Mouse (Mus musculus) monocyte, adult 5-6 weeks (primary cell): ENCODE data around the gene Dgkk. TPM values are rescaled to one million over a fixed set of nuclear protein-coding genes. Genes with fewer than 3 reads are reported as not detected.
"Not testable (repeated sequence)": the region's sequence is repeated elsewhere in the genome, so short reads cannot be mapped to it uniquely, and the experiment has no call there.

Experiments used
- ATAC-seq: fragments of 153-309, 156-312 bp; replicated peaks from 2 replicates; pipeline ENCODE4 v1.8.0; 2017; ENCODE audit warnings: mild to moderate bottlenecking; ENCODE audit not compliant: low TSS enrichment, insufficient number of reproducible peaks, severe bottlenecking, poor library complexity, low FRiP score
- total RNA-seq: library from RNA; stranded (forward); fragments of 200-1000, 200-491, 200-594 nt; gene quantifications from 3 replicates; pipeline ENCODE4 v1.2.3, GENCODE M21; 2017

Gene Dgkk
- total RNA-seq = not detected in 3 replicates

DNA sequence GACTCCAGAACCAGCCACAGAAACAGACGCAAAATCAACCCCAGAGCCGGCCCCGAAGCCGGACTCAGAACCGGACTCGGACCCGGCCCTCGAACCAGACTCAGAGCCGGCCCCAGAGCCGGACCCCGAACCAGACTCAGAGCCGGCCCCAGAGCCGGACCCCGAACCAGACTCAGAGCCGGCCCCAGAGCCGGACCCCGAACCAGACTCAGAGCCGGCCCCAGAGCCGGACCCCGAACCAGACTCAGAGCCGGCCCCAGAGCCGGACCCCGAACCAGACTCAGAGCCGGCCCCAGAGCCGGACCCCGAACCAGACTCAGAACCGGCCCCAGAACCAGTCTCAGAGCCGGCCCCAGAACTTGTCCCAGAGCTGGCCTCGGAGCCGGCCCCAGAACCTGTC is at the start of gene Dgkk:
Dgkk (plus strand) TSS at position 301 of the 400 bp plus-strand sequence.
- not testable (repeated sequence) for ATAC-seq

DNA sequence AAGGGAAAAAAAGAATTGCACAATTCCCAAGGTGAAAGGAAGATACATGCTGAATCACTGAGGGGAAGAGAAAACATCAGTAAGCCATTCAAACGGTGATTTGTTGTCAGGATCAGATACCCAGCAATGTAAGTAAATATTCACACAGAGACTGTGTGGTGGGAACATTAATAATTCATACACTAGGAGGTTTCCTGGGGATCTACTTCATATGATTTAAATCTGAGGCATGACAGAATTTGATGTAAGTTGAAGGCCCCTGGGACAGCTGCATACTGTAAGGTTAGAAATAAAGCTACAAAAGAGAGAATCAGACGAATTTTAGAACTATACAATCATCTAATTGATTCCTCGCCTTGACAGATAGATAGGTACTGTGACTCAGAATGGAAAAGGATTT is 45.1 kb upstream of the Dgkk start:
- ATAC-seq = no peak

GRCm38 (mm10) chrX:6750714-6751113 is 28.4 kb upstream of the Dgkk start:
- no peak for ATAC-seq

- ATAC-seq = no peak
Observed at GRCm38 (mm10) chrX:6751549-6752047, 27.5 kb upstream of the Dgkk start.

GRCm38 (mm10) chrX:6777489-6778249 is 1.4 kb upstream of the Dgkk start:
- ATAC-seq = no peak

- no peak for ATAC-seq
Observed at GRCm38 (mm10) chrX:6778250-6778637, 862 bp upstream of the Dgkk start.

DNA sequence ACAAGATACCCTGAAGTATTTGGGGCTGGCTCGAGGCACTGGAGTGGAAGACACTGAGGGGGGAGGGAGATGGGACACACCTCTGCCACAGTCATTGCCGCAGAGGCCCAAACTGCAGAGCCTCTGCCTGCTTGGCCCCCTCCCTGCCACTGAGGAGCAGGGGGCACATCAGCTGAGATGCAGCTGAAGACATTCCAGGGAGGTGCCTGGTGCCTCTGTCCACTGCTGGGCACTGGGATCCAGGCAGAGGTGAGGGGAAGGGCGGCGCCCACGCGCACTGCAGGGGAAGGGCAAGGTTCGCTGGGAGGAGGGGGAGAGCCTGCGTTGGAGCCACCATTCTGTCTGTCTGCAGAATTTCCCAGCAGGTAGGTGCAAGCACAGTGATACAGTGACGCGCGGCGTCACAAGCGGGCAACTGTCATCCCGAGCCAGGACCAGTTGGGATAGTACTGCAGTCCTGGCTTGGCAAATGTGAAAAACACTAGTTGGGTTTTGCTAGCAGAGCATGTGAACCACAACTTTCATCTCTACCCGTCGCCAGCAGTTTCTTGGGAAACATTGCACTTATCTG is 948 bp downstream of the Dgkk start:
- ATAC-seq = no peak

DNA sequence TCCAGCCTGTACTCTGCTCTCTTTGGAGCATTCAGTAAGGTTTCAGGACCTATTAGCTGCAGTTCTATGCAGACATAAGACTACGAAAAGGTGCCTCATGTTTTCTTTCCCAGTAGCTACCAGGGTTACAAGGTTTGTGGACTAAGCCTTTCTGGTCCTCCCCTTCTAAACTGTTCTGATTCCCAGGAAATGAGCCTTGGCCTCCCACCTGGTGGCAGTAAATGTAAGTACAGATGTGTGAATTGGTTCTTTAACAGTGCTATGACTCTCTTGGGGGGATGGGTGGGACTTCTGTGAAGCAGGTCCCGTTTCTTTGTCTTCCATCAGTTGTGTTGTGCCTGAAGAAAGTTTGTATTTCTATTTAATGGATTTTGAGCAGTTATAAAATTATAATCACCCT is 53.4 kb downstream of the Dgkk start:
- no peak for ATAC-seq

- ATAC-seq = no peak
Observed at GRCm38 (mm10) chrX:6853466-6853865, 74.4 kb downstream of the Dgkk start.

DNA sequence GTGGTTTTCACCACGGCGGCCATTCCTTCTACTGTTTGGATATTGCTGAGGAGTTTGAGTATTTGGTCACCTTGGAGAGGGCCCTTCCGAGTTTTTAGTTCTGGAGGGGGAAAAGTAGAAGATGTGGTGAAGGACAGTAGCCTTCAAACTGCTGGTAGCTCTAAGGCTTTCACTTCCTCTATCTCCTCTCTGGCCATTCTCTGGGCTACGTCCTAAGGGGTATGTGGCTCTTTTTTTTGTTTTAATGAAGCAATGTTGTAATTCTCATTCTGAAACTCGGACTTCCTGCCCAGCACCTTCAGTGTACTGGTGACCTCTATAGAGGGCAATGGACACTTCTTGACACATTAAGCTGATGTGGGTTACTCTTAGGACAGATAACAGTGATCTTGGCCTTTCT is 75.0 kb downstream of the Dgkk start:
- ATAC-seq = no peak

- ATAC-seq = no peak
Observed at GRCm38 (mm10) chrX:6893933-6894332, 114.8 kb downstream of the Dgkk start.

- no peak for ATAC-seq
Observed at GRCm38 (mm10) chrX:6911047-6911446, 131.9 kb downstream of the Dgkk start.

- no peak for ATAC-seq
Observed at GRCm38 (mm10) chrX:6922165-6922564, 143.1 kb downstream of the Dgkk start.

DNA sequence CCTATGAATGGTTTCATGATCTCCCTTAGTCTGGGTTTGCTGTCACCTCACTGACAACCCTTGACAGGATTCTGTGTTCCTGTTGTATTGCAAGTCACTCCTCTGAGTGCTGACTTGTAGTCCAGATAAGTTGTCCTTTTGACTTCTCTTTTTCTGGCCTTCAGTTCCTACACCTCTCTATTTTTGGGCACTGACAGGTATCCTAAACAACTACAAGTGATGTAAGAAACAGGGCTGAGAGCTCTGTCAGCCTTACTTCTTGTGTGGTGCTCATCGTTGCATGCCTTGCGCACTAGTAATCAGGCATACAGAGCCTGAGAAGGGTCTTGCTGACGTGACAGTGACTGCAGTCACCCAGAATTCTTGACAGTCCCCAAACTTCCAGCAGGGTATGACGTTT is 147.1 kb downstream of the Dgkk start:
- ATAC-seq = no peak

GRCm38 (mm10) chrX:6968598-6968997 is 189.5 kb downstream of the Dgkk start:
- ATAC-seq = no peak

- ATAC-seq = no peak
Observed at GRCm38 (mm10) chrX:6971956-6972355, 192.8 kb downstream of the Dgkk start.

- ATAC-seq = not testable (repeated sequence)
Observed at GRCm38 (mm10) chrX:6983916-6984315, 204.8 kb downstream of the Dgkk start.
